Mouse (Mus musculus): ENCODE measurements around the gene Nckap5.

DNA sequence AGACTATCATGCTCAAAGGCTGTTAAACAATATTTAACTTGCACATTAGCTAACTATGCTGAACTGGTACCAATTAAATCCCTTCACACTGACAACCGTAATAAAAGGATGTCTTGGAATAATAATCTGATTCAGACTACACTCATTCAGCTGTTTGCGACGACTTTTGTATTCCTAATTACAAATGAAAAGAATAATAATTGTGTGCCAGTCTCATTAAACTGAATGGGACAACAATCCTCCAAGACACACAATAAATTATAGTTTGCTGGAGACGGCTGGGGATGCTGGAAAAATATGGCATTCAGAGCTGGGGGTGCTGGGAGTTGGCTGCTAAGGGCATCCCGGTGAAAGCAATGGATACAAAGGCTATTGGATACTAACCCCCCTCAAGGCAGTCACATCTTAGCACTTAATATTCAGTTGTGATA lies 818.9 kb downstream of the Nckap5 start:
- no peak for TF ChIP-seq CTCF (IDR thresholded peaks at IDR 0.05; ENCODE audit: insufficient read depth, low read length)
- no peak for TF ChIP-seq POLR2A (IDR thresholded peaks at IDR 0.05; ENCODE audit: borderline replicate concordance, extremely low read depth, low read depth, low read length)
